Mouse (Mus musculus): ENCODE results near the gene Htatip2.

Htatip2 gene

GRCm38 (mm10) chr7:49758934-49759571, at the start of gene Htatip2:
TSS of gene Htatip2 (plus strand) at chr7:49759115.
- DNase-seq: peak in 1 of 2 experiments; percentile 52

- DNase-seq: no peak
Observed at GRCm38 (mm10) chr7:49709381-49710021, 49.4 kb upstream of the Htatip2 start.

GRCm38 (mm10) chr7:49717942-49718733, 40.8 kb upstream of the Htatip2 start:
- no peak for DNase-seq

GRCm38 (mm10) chr7:49734342-49734741, 24.6 kb upstream of the Htatip2 start:
- peak; percentile 2 to 17 for DNase-seq

- no peak for DNase-seq
Observed at GRCm38 (mm10) chr7:49739448-49739847, 19.5 kb upstream of the Htatip2 start.

- DNase-seq: no peak
Observed at GRCm38 (mm10) chr7:49741474-49741873, 17.4 kb upstream of the Htatip2 start.

- DNase-seq: no peak
Observed at GRCm38 (mm10) chr7:49741923-49742322, 17.0 kb upstream of the Htatip2 start.

- peak; percentile 20 to 30 for DNase-seq
Observed at GRCm38 (mm10) chr7:49751148-49751547, 7.8 kb upstream of the Htatip2 start.

GRCm38 (mm10) chr7:49752730-49753506, 6.0 kb upstream of the Htatip2 start:
- peak; percentile 32 to 58 for DNase-seq

- peak; percentile 30 to 60 for DNase-seq
Observed at GRCm38 (mm10) chr7:49754767-49755166, 4.1 kb upstream of the Htatip2 start.

GRCm38 (mm10) chr7:49762605-49763004, 3.7 kb downstream of the Htatip2 start:
- DNase-seq: no peak

- no peak for DNase-seq
Observed at GRCm38 (mm10) chr7:49764011-49764716, 5.2 kb downstream of the Htatip2 start.

GRCm38 (mm10) chr7:49766166-49766565, 7.3 kb downstream of the Htatip2 start:
- no peak for DNase-seq

GRCm38 (mm10) chr7:49768509-49768908, 9.6 kb downstream of the Htatip2 start:
- DNase-seq: no peak

GRCm38 (mm10) chr7:49774396-49774795, 15.5 kb downstream of the Htatip2 start:
- DNase-seq: no peak

- DNase-seq: no peak
Observed at GRCm38 (mm10) chr7:49777585-49777984, 18.7 kb downstream of the Htatip2 start.

- DNase-seq: peak; percentile 96 to 97
Observed at GRCm38 (mm10) chr7:49778114-49778901, 19.4 kb downstream of the Htatip2 start, which contains the start of gene Prmt3. TSS of gene Prmt3 (plus strand) at chr7:49778346.

- peak in 1 of 2 experiments; percentile 7 for DNase-seq
Observed at GRCm38 (mm10) chr7:49778904-49779615, 20.1 kb downstream of the Htatip2 start.

GRCm38 (mm10) chr7:49783017-49783416, 24.1 kb downstream of the Htatip2 start:
- no peak for DNase-seq

GRCm38 (mm10) chr7:49785141-49785540, 26.2 kb downstream of the Htatip2 start:
- DNase-seq: no peak
